Mouse (Mus musculus) frontal cortex, postnatal 14 days (tissue): ENCODE measurements around the gene Nuak2.
"Not testable (repeated sequence)": the region's sequence is repeated elsewhere in the genome, so short reads cannot be mapped to it uniquely, and the experiment has no call there.

Source experiments
- DNase-seq, 2 experiments: peaks; one replicate each; pipeline ENCODE4 v3.0.0; 2022; ENCODE audit warnings: low spot score in 2 of 2

The Nuak2 gene

GRCm38 (mm10) chr1:132327477-132327876 is 11.6 kb downstream of the Nuak2 start:
- no peak for DNase-seq

- no peak for DNase-seq
Observed at GRCm38 (mm10) chr1:132328565-132328964, 12.6 kb downstream of the Nuak2 start.

GRCm38 (mm10) chr1:132329656-132330055 is 13.7 kb downstream of the Nuak2 start:
- no peak for DNase-seq

GRCm38 (mm10) chr1:132330397-132330796 is 14.5 kb downstream of the Nuak2 start:
- DNase-seq, result no peak

GRCm38 (mm10) chr1:132331283-132331682 is 15.4 kb downstream of the Nuak2 start:
- DNase-seq, result no peak

GRCm38 (mm10) chr1:132333201-132333600 is 17.3 kb downstream of the Nuak2 start:
- no peak for DNase-seq

GRCm38 (mm10) chr1:132333675-132334141 is 17.8 kb downstream of the Nuak2 start:
- DNase-seq, result no peak

- DNase-seq, result no peak
Observed at GRCm38 (mm10) chr1:132334178-132334801, 18.4 kb downstream of the Nuak2 start.

GRCm38 (mm10) chr1:132335378-132335965 is 19.5 kb downstream of the Nuak2 start:
- DNase-seq, result no peak

- DNase-seq, result no peak
Observed at GRCm38 (mm10) chr1:132336921-132337320, 21.0 kb downstream of the Nuak2 start.

GRCm38 (mm10) chr1:132338027-132338660 is 22.2 kb downstream of the Nuak2 start:
- no peak for DNase-seq

GRCm38 (mm10) chr1:132341731-132342501 is 26.0 kb downstream of the Nuak2 start:
- no peak for DNase-seq

- no peak for DNase-seq
Observed at GRCm38 (mm10) chr1:132342518-132342917, 26.6 kb downstream of the Nuak2 start.

- no peak for DNase-seq
Observed at GRCm38 (mm10) chr1:132343191-132343590, 27.3 kb downstream of the Nuak2 start.

- no peak for DNase-seq
Observed at GRCm38 (mm10) chr1:132343656-132344055, 27.7 kb downstream of the Nuak2 start.

- DNase-seq, result no peak
Observed at GRCm38 (mm10) chr1:132345514-132345913, 29.6 kb downstream of the Nuak2 start.

- no peak for DNase-seq
Observed at GRCm38 (mm10) chr1:132346134-132346851, 30.4 kb downstream of the Nuak2 start.

GRCm38 (mm10) chr1:132346951-132347350 is 31.0 kb downstream of the Nuak2 start:
- no peak for DNase-seq

GRCm38 (mm10) chr1:132348401-132348800 is 32.5 kb downstream of the Nuak2 start:
- no peak for DNase-seq

GRCm38 (mm10) chr1:132349049-132349448 is 33.1 kb downstream of the Nuak2 start:
- not testable (repeated sequence) for DNase-seq

GRCm38 (mm10) chr1:132349601-132350000 is 33.7 kb downstream of the Nuak2 start:
- not testable (repeated sequence) for DNase-seq

GRCm38 (mm10) chr1:132351058-132351457 is 35.1 kb downstream of the Nuak2 start:
- no peak for DNase-seq
